In the genomic region with DNA sequence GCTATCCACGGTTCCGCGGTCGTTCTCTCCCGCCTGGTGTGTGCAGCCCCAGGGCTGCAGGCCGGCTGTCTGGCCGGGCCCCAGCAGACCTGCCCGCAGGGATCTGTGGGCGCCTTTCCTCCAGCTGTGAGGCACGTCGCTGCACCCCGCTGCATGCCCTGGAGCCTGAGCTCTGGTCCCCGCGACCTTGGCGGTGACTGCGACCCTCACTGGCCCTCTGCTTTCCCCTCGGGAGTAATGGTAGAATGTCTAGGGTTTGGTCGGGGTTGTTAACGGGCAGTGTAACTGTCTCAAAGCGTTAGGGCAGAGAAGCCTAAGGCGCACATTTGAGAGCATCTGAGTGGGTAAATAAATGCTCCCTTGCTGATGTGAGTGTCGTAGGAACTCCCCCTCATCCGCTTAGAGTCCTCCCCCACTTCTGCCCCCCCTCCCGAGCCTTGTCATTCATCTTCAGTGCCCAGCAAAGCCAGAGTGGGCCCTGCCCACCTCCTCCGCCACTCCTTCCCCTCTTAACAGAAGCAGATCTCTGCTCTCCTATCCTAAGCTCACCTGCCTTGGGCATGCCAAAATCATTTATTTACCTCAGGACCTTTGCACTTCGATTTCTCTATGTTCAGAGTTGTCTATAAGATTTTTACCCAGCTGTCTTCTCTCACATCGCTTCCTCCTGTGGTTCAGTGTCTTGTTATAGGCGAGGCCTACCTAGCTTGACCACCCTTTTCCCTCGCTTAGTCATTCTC, we compare ENCODE assay signal across 8 mouse cellular contexts. TPM values are rescaled to one million over a fixed set of nuclear protein-coding genes. Genes with fewer than 3 reads are reported as not detected.
DNase-seq lines count a peak whose midpoint lies in the region; ATAC-seq and TF ChIP-seq lines count a peak whose summit lies in the region.

No protein-coding gene starts in this region.

- peaks cover 11% of the 10 kb centered on the region for H3K4me1 ChIP-seq in bone marrow macrophage, adult 2 months (ENCODE audit: control insufficient read depth, insufficient read depth, low read length)
- peaks cover 24% of the 10 kb centered on the region for H3K4me1 ChIP-seq in forebrain, embryonic 15.5 days

- peak; percentile 17 for DNase-seq in spleen, adult 12 weeks (ENCODE audit: low spot score)
- DNase-seq in spleen, adult 18-20 months: no peak
- DNase-seq in kidney, postnatal 4 days: peak; percentile 37 to 54
- DNase-seq in thymus, postnatal 0 days (ENCODE audit: low spot score): peak; percentile 51
- DNase-seq in ovary, postnatal 36 days (ENCODE audit: low spot score): no peak

- H3K4me3 ChIP-seq in bone marrow macrophage, adult 2 months (ENCODE audit: insufficient read depth, low read length): peak overlapping the region; percentile 90
- H3K4me3 ChIP-seq in forebrain, embryonic 15.5 days: peak overlapping the region; percentile 94

- H3K36me3 ChIP-seq in forebrain, embryonic 15.5 days: peaks cover 9% of the 10 kb centered on the region; the same call in 1 of the 2 replicates

- 9% methylated on average over 29 of the region's 29 CpGs for WGBS in forebrain, embryonic 15.5 days

- no peak for TF ChIP-seq POLR2A in bone marrow macrophage, adult 2 months (IDR thresholded peaks at IDR 0.05; ENCODE audit: borderline replicate concordance, low read depth, low read length)

- 0 out of 2 replicates have a peak, but pooled peaks have one; percentile 0 for ATAC-seq in forebrain, embryonic 15.5 days (replicated peaks)
- ATAC-seq in megakaryocyte-erythroid progenitor cell, adult 5-6 weeks (replicated peaks; ENCODE audit: low FRiP score, low TSS enrichment, poor library complexity, severe bottlenecking): 0 out of 2 replicates have a peak, but pooled peaks have one; percentile 1

- no peaks in the 10 kb centered on the region for H3K27me3 ChIP-seq in forebrain, embryonic 15.5 days

- peak overlapping the region; percentile 52 for H3K27ac ChIP-seq in bone marrow macrophage, adult 2 months (ENCODE audit: insufficient read depth, low read depth, low read length)
- peak overlapping the region; percentile 84 for H3K27ac ChIP-seq in forebrain, embryonic 15.5 days (replicated peaks)

- no peak for TF ChIP-seq CTCF in bone marrow macrophage, adult 2 months (IDR thresholded peaks at IDR 0.05; ENCODE audit: low read depth, low read length)

- H3K4me2 ChIP-seq in forebrain, embryonic 15.5 days (replicated peaks): peak overlapping the region; percentile 62

- H3K9ac ChIP-seq in forebrain, embryonic 15.5 days (replicated peaks): peak overlapping the region; percentile 93

- no peaks in the 10 kb centered on the region for H3K9me3 ChIP-seq in forebrain, embryonic 15.5 days

RNA-seq across cellular contexts. Expression of a gene that starts 0.7 kb away (rescaled TPM):
- polyA plus RNA-seq in bone marrow macrophage, adult 2 months (2012; ENCODE audit: insufficient read depth, insufficient read length, missing spikeins): 38.6 and 42.8 TPM in 2 replicates
- polyA plus RNA-seq in forebrain, embryonic 15.5 days (2015; fragmentation: Nextera tagmentation; extraction: Ambion mirVana): 46.8 and 47.2 TPM in 2 replicates
- total RNA-seq in megakaryocyte-erythroid progenitor cell, adult 5-6 weeks (2014; fragmentation: Nextera tagmentation): 107 and 112 TPM in 2 replicates
- total RNA-seq in megakaryocyte-erythroid progenitor cell, adult 5-6 weeks (2017): 94.5 and 98.9 TPM in 2 replicates
- 42.0 and 44.5 TPM in 2 replicates for polyA plus RNA-seq in thymus, postnatal 0 days (2015; fragmentation: Nextera tagmentation; extraction: Ambion mirVana)

RNA-seq across cellular contexts. Expression of a gene that starts 53.3 kb away (rescaled TPM):
- not detected in 2 replicates for polyA plus RNA-seq in bone marrow macrophage, adult 2 months (2012; ENCODE audit: insufficient read depth, insufficient read length, missing spikeins)
- polyA plus RNA-seq in forebrain, embryonic 15.5 days (2015; fragmentation: Nextera tagmentation; extraction: Ambion mirVana): 9.3 and 11.1 TPM in 2 replicates
- 0.87 and 1.0 TPM in 2 replicates for total RNA-seq in megakaryocyte-erythroid progenitor cell, adult 5-6 weeks (2014; fragmentation: Nextera tagmentation)
- total RNA-seq in megakaryocyte-erythroid progenitor cell, adult 5-6 weeks (2017): 2.3 and 2.9 TPM in 2 replicates
- 3.2 and 3.4 TPM in 2 replicates for polyA plus RNA-seq in thymus, postnatal 0 days (2015; fragmentation: Nextera tagmentation; extraction: Ambion mirVana)

RNA-seq across cellular contexts. Expression of a gene that starts 54.4 kb away (rescaled TPM):
- polyA plus RNA-seq in bone marrow macrophage, adult 2 months (2012; ENCODE audit: insufficient read depth, insufficient read length, missing spikeins): not detected in 2 replicates
- 11.8 and 14.8 TPM in 2 replicates for polyA plus RNA-seq in forebrain, embryonic 15.5 days (2015; fragmentation: Nextera tagmentation; extraction: Ambion mirVana)
- total RNA-seq in megakaryocyte-erythroid progenitor cell, adult 5-6 weeks (2014; fragmentation: Nextera tagmentation): 1.4 and 5.6 TPM in 2 replicates
- total RNA-seq in megakaryocyte-erythroid progenitor cell, adult 5-6 weeks (2017): 1.2 TPM in 2 replicates
- 0.08 and 0.21 TPM in 2 replicates for polyA plus RNA-seq in thymus, postnatal 0 days (2015; fragmentation: Nextera tagmentation; extraction: Ambion mirVana)

Comparison
In these comparisons a context has a peak if more than half of its experiments do, and no peak if none do; other contexts are left out.
1. DNase-seq: peak in spleen, adult 12 weeks (single experiment), kidney, postnatal 4 days (2 of 2) and thymus, postnatal 0 days (single experiment); none in spleen, adult 18-20 months (0 of 2) and ovary, postnatal 36 days (single experiment).
2. RNA of a gene that starts 54.4 kb away (polyA plus RNA-seq): 11.8 to 14.8 TPM in forebrain, embryonic 15.5 days; 0.08 to 0.21 TPM in thymus, postnatal 0 days and not detected in bone marrow macrophage, adult 2 months; every median in the first group is over 10 times any median in the second.